8 mouse cellular contexts compared by ENCODE assay signal in the genomic region with DNA sequence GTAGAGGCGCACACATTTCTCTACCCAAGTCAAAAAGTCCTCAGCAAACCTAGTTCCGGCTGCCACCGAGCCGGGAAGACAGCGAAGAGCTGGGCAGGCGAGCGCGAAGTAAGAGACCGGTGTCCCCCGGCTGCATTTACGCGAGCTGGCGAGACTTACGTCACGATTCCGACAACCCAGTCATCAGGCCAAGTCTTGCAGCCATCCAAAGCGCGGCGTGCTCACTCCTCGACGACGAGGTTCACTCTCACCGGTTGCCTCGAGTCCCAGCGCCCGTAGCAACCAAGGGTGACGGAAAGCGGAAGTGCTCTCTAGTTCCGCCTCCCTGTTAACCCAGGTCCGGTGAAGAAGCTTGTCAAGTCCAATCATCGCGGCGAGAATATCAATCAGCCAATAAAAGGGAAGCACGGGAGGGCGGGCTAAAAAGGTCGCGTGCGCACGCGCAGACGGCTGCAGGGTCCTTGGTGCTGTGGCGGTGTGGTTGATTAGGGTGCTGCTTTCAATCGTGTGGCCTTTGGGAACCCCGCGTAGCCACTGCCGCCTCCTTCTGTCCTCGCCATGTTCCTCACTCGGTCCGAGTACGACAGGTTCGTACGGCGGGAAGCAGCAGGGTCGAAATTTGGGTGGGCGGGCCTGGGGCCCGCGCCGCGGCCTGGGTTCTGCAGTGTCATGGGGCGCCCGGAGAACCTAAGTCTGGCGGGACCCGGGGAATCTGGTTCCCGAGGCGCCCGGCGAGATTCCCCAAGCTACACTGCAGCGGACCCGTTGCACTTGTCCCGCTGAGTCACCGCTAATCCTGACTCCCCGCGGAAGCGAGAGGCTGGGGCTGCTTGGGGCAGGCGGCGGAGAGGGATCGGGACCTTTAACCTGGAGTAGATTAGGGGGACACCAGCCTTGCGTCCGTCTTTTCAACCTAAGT. TPM values are rescaled to one million over a fixed set of nuclear protein-coding genes. Genes with fewer than 3 reads are reported as not detected.
DNase-seq lines count a peak whose midpoint lies in the region; ATAC-seq and TF ChIP-seq lines count a peak whose summit lies in the region.

Gene Psma5 (plus strand): TSS at position 208 of the 919 bp plus-strand sequence.

- no peak for TF ChIP-seq EP300 in lung, postnatal 0 days (IDR thresholded peaks at IDR 0.05)

- peaks cover 32% of the 10 kb centered on the region for H3K4me1 ChIP-seq in hindbrain, embryonic 10.5 days (replicated peaks)
- no peaks in the 10 kb centered on the region; the same call in 1 of the 2 replicates for H3K4me1 ChIP-seq in lung, postnatal 0 days (ENCODE audit: insufficient read depth, low read depth, low read length)

- peak within 1 kb of the TSS; percentile 93 for H3K4me2 ChIP-seq in lung, postnatal 0 days (replicated peaks; ENCODE audit: low read depth, low read length)

- no peaks in the 10 kb centered on the region for H3K27me3 ChIP-seq in hindbrain, embryonic 10.5 days (ENCODE audit: insufficient read depth, poor library complexity, severe bottlenecking)
- no peaks in the 10 kb centered on the region for H3K27me3 ChIP-seq in lung, postnatal 0 days (replicated peaks; ENCODE audit: insufficient read depth, low read length)

- peak within 1 kb of the TSS; percentile 72 for H3K9ac ChIP-seq in lung, postnatal 0 days (replicated peaks; ENCODE audit: low read depth)

- DNase-seq in MN1 (ENCODE audit: low spot score) = peak; percentile 97
- peak; percentile 97 for DNase-seq in cerebellum, adult 9-10 months
- peak; percentile 97 for DNase-seq in hindbrain, embryonic 10.5 days (ENCODE audit: low spot score)
- DNase-seq in layer of hippocampus, adult 9-11 months = peak; percentile 98
- DNase-seq in lung, postnatal 0 days (ENCODE audit: low spot score) = peak; percentile 99
- DNase-seq in ovary, postnatal 14 days (ENCODE audit: low spot score) = peak; percentile 88
- DNase-seq in thymus, postnatal 14 days = peak; percentile 95

- WGBS in hindbrain, embryonic 10.5 days = under 1% methylated on average over 79 of the region's 79 CpGs
- WGBS in lung, postnatal 0 days = under 1% methylated on average over 79 of the region's 79 CpGs

- H3K9me3 ChIP-seq in hindbrain, embryonic 10.5 days = no peaks in the 10 kb centered on the region
- no peaks in the 10 kb centered on the region for H3K9me3 ChIP-seq in lung, postnatal 0 days (ENCODE audit: low read length)

- TF ChIP-seq CTCF in lung, postnatal 0 days (IDR thresholded peaks at IDR 0.05) = 0 out of 2 replicates have a peak, but pooled peaks have one; percentile 1

- peak within 1 kb of the TSS; percentile 85 for H3K27ac ChIP-seq in hindbrain, embryonic 10.5 days
- 0 out of 2 replicates have a peak within 1 kb of the TSS, but pooled peaks have one; percentile 43 for H3K27ac ChIP-seq in lung, postnatal 0 days (ENCODE audit: low read length)

- peaks cover 3% of the 10 kb centered on the region for H3K36me3 ChIP-seq in hindbrain, embryonic 10.5 days
- peaks cover 2% of the 10 kb centered on the region; the same call in 1 of the 2 replicates for H3K36me3 ChIP-seq in lung, postnatal 0 days (ENCODE audit: insufficient read depth, low read length)

- peak; percentile 100 for ATAC-seq in frontal cortex, adult (ENCODE audit: low TSS enrichment)
- peak; percentile 100 for ATAC-seq in lung, postnatal 0 days

- peak within 1 kb of the TSS; percentile 97 for H3K4me3 ChIP-seq in hindbrain, embryonic 10.5 days
- H3K4me3 ChIP-seq in lung, postnatal 0 days (ENCODE audit: low read depth, low read length) = peak within 1 kb of the TSS; percentile 84

RNA-seq across cellular contexts. Expression of gene Psma5, which starts in this region (rescaled TPM):
- polyA plus RNA-seq in hindbrain, embryonic 10.5 days (2016; fragmentation: Nextera tagmentation; extraction: Ambion mirVana) = 296 and 335 TPM in 2 replicates
- 156 and 163 TPM in 2 replicates for polyA plus RNA-seq in lung, postnatal 0 days (2015; fragmentation: Nextera tagmentation; extraction: Ambion mirVana)

Comparison
In these comparisons a context has a peak if more than half of its experiments do, and no peak if none do; other contexts are left out.
1. Peak in every context shown above with its lines: DNase-seq, ATAC-seq, H3K4me3 ChIP-seq and H3K27ac ChIP-seq.